Mouse (Mus musculus) right cerebral cortex, adult 2 months (tissue): Measurements from ENCODE around the gene Tmem259.
"Not testable (repeated sequence)": the region's sequence is repeated elsewhere in the genome, so short reads cannot be mapped to it uniquely, and the experiment has no call there.

Experiments
- DNase-seq, 2 experiments: peaks; one replicate each; pipeline ENCODE4 v3.0.0; 2021 to 2022; ENCODE audit warnings: low spot score in 2 of 2

The Tmem259 gene

DNA sequence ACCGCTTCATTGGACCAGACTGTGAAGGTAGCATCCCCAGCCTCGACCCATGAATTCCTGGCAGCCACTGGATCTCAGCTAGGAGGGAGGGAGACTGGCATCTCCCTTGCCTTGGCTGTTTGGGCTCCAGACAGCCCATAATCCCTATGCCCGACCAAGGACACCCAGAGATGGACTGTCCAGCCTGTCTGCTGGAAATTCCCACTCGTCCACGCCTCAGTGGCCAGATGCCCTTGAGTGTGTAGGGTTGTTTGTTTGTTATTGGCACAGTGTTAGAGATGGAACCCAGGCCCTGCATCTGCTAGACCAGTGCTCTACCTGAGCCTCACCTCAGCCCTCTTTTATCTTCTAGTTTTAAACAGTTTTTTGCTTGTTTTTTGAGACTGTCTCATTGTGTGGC, 18.8 kb downstream of the Tmem259 start:
- no peak for DNase-seq

DNA sequence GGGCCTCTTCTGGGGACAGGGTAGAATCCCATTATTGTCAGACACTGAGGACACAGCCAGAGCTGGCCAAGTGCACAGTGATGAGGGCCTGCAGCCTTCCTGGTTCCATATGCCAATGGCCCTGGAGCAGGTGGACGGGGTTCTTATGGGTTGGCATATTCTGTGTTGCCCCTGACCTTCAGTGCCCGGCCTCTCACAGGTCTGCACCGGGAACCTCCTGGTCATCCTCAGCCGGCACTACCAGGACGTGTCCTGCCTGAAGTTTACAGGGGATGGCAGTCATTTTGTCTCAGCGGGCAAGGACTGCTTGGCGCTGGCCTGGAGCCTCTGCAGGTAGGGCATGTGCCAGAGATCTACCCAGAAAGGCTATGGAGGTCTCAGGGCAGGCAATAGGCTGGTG, 19.4 kb downstream of the Tmem259 start:
- no peak for DNase-seq

DNA sequence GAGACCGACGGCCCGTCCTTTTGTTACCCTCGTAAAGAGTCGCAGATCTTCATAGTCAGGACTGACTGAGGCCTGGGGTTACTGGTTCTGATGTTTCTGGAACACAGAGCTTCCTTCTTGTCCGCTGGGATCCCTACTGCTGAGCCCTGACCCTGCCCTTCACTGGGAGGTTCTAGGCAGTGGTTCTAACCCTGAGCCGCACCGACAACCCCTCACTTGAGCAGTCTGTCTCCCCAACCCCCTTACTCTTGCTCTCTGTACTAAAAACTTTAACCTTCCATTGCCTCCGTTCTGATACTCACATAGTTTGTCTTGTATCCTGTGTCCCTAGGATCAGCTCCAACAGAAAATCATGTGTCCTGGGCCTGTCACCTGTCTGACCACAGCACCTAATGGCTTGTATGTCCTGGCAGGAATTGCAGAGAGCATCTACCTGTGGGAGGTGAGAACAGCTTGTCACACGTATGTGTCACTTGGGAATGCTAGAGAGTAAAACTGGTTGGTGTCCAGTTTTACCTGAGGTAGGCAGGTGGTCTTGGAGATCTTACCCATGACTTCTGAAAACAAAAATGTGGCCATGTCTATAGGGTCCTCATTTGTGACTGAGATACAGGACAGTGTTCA, 23.3 kb downstream of the Tmem259 start:
- no peak for DNase-seq

DNA sequence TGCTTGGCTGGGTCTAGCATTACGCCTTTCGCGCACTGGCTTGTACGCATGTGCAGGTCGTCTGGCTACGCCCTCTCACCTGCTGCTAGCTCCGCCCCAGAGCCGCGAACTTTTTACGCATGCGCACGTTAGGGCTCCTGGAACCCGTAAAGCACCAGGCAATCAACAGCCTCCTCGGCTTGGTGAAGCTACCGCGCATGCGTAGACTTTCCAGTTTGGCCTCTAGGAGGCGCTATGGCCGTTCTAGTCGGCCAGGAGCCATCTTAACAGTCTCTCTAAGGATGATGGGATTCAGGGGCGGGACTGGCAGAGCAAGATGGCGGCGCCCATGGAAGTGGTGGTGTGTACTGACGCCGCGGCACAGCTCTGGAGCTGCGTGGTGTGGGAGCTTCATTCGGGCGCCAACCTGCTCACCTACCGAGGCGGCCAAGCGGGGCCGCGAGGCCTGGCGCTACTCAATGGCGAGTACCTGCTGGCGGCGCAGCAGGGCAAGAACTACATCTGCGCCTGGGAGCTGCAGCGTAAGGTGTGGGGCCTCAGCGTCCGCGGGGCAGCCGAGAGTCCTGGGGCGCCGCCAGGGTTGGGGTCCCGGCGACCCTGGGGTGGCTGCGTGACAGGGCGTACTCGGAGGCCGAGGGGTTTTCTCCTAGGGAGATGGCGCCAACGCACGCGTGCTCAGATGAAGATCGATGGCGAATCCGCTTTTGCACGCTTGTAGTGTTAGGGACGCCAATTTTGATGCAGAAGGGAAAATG, 24.1 kb downstream of the Tmem259 start, which contains the start of gene Wdr18:
TSS of gene Wdr18 (plus strand) at position 306 of the 755 bp plus-strand sequence.
- DNase-seq = peak; percentile 100

DNA sequence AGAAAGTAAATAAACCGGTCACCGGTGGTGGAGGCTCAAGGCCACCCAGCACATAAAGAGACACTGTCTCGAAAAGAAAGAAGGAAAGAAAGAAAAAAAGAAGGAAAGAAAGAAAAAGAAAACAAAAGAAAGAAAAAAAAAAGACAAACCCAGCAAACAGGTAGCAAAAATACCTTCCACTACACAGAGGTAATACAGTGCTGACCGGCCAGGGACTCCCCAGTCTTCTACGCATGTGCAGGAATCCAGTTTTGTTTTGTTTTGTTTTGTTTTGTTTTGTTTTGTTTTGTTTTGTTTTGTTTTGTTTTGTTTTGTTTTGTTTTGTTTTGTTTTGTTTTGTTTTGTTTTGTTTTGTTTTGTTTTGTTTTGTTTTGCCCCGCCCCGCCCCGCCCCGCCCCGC, 24.7 kb downstream of the Tmem259 start:
- DNase-seq = not testable (repeated sequence)

DNA sequence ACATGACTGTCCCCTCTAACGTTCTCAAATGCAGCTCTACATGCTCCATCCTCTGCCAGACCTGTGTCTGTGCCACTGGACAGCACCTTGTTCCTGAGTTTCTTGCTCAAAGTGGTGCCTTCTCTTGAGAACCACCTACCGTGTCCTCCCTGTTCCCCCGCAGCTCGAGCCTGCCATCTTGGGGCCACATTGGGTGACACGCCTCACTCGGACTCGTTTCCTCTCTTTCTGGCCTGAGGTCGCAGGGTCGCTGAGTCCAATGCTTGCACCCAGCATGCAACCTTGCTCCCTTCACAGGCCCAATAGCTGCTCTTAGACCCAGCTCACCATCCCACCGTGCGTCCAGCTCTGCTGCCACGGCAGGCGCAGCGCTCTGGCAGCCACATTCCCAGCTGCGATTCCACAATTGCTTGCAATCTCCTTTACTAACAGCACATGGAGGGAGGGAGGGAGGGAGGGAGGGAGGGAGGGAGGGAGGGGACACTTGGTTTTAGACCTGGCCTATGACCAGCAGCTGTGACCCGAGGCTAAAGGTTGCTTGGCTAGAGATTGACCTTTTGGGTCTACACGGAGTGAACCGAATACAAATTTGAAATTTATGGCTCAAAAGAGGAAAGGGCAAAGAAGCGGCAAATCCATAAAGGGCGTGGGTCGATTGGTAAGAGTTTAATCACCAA, 25.9 kb downstream of the Tmem259 start:
- DNase-seq = peak; percentile 69 to 82

DNA sequence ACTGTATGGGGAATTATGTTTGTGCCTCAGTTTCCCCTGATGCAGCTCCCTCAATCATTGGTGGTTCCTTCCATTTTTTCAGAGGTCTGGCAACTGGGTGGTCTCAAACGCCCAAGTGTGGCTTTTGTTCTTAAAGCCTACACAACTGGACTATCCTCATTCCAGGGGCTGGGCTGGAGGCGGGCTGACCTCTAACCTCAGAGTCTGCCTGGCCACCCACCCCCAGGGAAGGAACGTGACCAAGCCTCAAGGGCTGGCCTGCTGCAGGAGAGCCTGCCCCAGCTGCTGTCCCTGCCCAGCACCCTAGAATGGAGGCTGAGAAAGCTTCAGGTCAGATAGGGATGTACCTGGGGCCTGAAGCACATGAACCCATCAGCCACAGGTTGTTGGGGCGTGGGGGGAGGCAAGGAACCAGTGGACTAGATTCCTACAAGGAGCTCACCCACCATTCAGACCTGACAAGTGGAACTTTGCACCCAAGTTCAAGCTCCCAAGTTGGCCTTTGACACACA, 27.4 kb downstream of the Tmem259 start:
- DNase-seq = no peak

DNA sequence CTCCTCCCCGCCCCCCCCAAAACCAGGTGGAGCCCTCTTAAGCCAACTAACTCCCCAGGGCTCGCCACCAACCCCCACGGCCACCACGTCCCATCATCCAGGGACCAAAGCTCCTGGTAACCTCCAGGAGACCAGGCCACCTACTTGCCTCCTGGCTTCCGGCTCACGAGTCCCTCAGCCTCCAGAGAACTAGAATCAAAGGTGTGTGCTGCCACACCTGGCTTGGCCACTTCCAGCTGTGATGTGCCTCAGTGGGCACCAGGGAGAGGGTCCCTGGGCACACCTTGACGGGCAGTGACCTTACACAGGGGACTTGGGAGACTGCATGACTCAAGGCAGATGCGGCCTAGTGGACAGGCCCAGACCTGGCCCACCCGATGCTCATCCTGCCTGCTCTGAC, 28.4 kb downstream of the Tmem259 start:
- no peak for DNase-seq

DNA sequence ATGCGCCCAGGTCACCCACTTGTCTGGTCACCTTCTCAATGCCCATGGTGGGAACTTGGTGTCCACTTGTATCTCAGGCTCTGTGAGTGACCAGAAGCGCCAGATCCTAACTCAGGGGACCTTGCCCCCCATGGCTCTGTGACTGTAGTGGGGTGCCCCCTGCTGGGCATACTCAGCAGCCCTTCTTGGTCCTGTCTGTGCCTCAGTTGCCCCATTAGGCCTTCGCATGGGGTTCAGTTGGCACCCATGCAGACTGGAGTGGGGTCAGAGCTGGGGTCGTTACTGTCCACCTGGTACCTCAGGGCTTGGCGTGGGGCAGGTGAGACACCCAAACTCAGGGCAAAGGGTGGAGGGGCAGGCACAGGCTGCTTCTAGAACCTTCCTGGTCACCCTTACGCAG, 30.2 kb downstream of the Tmem259 start:
- DNase-seq = peak in 1 of 2 experiments; percentile 28

DNA sequence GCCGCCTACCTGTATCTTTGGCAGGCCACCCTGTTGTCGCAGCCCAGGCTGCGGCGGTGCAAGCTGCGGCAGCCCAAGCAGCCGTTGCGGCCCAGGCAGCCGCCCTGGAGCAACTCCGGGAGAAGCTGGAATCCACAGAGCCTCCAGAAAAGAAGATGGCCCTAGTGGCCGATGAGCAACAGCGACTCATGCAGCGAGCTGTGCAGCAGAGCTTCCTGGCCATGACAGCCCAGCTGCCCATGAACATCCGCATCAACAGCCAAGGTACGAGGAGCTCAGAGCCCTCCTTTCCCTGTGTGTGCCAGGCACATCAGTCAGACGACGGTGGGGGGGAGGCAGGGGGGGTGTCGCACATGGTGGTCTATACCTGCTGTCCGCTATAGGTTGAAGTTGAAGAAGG, 33.5 kb downstream of the Tmem259 start:
- no peak for DNase-seq

DNA sequence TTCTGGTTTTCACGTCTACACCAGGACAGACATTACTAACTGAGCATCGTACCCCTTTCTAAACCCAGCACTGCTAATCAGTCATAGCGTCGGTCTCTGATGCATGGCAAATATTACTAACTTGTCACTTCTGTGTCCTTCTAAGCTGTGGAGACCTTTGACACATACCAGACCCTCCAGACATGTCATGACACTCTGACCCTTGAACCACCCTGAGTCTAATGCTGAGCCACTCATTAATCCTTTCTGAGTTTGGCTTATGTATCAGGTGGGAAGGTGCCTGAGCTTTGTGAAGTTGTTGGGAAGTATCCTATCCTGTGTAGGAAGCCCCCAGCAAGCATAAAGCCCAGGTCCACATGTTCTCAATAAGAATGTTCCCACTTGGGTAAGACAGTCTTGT, 34.3 kb downstream of the Tmem259 start:
- DNase-seq = no peak

DNA sequence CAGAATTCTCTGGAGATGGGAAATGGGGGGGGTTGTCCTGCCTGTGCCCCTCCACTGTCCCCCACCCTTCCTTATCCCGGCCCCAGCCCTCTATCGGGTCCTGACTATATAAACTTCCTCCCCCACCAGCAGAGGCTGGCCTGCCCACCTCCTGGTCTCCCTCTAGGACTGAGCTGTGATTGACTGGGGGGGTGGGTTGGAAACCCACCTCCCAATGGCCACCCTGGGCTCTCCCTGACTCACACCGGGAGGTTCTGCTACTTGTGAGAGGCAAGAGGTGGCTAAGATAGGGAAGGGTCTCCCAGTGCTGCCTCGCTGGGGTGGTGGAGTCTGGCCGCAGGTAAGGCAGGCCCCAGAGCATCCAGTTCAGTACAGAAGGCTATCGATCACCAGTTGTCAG, 36.6 kb downstream of the Tmem259 start:
- no peak for DNase-seq

DNA sequence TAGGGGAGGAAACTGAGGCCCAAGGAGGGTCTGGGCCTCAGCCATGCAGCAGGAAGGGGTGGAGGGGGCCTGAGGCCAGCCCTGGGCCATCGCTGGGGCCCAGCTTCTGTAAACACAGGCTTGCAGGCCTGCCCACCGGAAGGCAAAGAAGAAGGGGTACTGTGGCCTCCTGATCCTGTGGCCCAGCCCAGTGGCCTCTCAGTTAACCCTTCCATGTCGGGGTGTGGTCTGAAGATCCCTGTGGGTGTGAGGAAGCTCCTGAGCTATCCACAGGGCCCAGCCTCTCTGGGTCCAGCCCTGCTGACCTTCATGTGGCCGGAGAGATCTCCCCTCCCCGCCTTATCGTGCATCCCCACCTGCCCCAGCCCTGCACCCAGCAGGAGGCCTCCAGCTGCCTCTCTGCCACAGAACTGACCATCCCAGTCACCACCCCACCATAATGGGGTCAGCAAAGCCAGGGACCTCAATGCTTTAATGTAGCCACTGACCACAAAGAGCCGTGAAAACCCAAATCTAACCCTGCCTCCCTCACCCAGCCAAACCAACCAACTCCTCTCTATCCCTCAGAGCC, 37.3 kb downstream of the Tmem259 start:
- DNase-seq = no peak

DNA sequence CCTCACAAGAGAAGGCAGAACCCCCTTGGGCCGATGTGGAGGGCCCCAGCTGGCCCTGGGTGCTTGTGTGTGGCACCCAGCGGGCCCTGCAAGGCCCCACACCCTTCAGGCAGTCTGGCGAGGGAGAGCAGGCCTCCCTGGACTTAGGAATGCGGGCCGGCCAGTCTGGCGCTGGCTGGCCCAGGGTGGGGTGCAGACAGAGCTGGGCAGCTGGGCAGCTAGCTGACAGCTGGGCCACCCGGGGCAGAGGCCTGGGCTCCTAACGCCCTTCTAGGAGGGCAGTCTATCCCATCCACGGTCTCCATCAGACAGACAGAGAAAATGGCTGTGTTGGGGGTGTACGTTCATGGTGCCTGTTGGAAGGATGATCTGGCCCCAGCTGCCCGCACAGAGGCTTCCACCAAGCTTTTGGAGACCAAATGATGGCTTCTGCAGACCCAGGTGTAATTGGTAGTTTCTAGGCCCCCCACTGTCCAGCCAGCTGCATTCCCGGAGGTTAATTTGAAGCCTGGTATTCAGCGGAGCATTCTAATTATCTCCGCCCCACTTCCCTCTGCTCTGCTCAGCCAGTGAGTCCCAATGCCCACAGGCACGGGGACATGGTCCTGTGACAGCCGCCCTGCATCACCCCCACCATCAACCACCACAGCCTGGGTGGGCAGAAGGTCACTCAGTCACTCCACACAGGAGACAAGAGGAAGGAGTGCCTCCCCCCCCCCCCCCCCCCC, 38.5 kb downstream of the Tmem259 start:
- DNase-seq = no peak

DNA sequence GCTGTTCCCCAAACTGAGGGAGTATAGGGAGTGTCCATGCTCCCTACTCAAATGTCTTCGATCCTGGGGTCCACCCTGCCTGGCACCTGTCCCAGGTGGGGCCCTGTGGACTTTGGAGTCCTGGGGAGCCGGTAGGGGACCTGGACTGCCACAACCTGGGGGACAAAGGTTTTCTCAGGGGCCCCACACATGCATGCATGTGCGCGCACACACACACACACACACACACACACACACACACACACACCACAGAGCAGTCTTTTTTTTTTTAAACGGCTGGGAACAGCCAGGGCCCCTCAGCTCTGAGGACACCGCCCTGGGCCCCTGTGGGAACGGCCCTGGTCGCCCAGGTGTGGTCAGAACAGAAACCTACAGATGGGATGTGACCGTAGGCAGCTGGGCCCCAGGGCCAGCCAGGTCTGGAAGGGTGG, 40.6 kb downstream of the Tmem259 start:
- DNase-seq = no peak

DNA sequence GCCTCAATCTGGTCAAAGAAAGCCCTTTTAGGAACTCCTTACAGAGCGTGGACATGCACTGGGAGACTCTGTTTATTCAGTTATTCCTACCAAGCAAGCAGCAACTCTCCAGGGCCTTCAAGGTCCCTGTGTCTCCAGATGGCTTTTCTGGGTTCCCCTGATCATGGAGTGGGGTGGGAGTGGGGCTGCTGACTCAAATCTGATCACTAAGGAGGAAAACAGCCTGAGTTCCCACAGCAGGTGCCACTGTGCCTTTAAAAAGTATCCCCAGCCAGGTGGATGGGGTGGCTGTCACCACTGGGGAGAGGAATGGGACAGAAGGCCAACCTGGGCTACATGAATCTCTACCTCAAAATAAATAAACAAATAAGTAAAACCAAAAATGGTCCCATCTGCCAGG, 41.1 kb downstream of the Tmem259 start:
- no peak for DNase-seq

DNA sequence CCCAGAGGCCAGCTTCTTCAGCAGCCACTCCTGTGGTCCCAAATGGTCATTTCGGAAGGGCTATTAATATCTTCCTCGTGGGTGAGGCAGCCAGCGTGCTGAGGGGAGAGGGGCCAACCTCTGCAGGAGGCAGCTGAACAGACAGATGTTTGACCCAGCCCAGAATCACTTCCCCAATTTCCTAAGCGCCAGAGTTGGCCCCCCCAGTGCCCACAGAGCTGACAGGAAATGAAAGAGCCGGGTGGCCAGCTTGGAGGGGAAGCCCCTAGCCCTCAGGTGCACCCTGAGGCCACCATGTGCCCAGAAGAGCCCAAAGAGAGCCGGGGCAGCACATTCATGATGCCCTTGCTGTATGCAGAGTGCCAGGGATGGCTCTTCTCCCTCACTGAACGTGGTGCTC, 43.4 kb downstream of the Tmem259 start:
- DNase-seq = no peak

DNA sequence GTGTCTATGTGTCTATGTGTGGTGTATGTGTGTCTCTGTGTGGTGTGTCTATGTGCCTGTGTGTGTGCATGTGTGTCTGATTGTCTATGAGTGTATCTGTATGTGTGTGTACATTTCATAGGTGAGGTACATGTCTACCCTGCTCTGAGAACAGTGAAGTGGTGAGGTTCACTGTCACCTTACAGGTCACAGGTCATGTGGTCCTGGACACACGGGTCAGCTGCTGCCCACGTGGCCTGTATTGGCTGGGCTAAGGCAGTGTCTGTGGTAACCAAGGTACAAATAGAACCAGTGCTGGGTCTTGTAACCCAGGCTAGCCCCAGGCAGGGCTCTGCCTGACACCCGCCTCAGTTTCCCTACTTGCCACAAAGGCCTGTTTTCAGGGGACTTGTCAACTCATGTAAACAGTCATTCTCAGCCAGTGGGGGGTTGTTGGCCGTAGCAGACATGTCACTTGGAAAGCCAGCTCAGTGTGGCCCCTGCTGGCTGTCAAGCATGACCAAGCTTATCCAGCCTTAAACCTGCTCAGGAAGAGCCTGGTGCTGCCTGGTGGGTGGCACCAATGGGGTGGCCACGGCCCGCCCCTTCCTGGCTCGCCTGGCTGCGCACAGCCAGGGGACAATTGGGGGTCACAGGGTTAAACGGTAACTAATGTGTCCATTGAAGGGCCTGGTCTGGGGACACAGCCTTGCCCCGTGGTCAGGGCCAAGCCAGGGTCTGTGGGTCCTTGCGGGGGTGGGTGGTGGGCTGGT, 46.2 kb downstream of the Tmem259 start:
- DNase-seq = no peak

DNA sequence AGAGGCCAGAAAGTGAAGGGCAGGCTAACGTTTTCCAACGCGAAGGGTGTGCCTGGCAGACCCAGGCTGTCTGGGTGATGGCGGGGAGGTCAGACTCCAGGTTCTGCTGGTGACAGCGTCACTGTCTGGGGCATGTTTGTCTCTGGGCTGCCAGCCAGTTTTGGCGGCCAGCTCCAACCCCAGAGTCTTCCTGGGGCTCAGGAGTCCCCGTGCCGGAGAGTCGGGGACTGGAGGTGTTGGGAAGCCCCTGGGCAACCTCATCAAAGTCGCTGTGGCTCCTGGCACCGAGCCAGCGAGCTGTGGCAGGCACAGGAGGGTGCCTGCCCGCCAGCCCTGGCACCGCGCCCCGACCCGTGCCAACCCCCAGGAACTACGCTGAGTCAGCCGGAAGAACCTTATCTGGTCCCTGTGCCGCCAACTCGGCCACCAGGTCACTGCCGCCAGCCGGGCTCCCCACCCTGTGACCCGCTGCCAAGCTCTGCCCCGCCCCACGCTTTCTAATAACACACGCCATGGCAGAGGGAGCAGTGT, 47.2 kb downstream of the Tmem259 start:
- DNase-seq = no peak

DNA sequence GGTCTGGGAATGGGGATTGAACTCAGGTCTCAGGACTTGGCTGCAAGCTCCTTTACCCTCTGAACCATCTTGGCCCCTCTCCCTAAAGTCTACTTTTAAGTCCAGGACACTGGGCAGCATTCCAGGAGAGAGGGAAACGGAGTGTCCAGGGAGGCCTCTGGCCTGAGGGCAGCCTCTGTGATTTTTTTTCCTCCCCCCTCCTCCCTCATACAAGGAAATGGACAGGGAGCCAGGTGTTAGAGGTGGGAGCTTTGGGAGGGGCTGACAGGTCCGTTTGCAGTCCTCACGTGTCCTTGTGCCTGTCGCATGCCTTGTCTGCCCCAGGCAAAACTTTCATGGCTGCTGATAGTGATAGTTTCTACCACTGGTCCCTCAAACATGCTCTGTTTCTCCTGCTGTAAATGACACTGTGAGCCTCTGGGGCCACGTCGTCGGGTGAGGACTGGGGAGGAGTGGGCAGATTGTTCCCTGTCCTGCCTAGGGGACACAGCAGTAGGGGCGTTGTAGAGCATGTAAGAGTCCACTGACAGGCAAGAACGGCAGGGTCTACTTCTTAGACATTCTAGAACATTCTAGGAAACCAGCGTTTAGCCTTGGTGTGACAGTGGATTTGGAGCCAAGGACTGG, 47.7 kb downstream of the Tmem259 start:
- DNase-seq = no peak
